Mouse (Mus musculus) layer of hippocampus, adult 2 months (tissue): ENCODE measurements around the gene Pcdh9. TPM values are rescaled to one million over a fixed set of nuclear protein-coding genes. Genes with fewer than 3 reads are reported as not detected.
A peak's percentile ranks its signal among the peaks of the same experiment; 100 is the strongest.

Source experiments
- DNase-seq, 2 experiments: peaks; one replicate each; pipeline ENCODE4 v3.0.0; 2022; ENCODE audit warnings: low spot score in 2 of 2
- H3K27ac ChIP-seq: fragments of 200-600 bp; 2 replicates; pipeline ENCODE4 v1.8.1; 2022
- H3K4me3 ChIP-seq: fragments of 200-600 bp; 2 replicates; pipeline ENCODE4 v1.8.1; 2022; ENCODE audit warnings: mild to moderate bottlenecking
- CTCF ChIP-seq: fragments of 200-600 bp; conservative IDR thresholded peaks from 2 replicates; pipeline ENCODE4 v1.8.1; 2022; ENCODE audit warnings: antibody characterized with exemption, mild to moderate bottlenecking, moderate library complexity
- total RNA-seq, 2 experiments: library from RNA; stranded (reverse); gene quantifications; 2 replicates each; pipeline ENCODE4 v1.2.3; 2021

Gene Pcdh9
- total RNA-seq, 2 experiments from 2014 or later = 175 to 180 TPM

DNA sequence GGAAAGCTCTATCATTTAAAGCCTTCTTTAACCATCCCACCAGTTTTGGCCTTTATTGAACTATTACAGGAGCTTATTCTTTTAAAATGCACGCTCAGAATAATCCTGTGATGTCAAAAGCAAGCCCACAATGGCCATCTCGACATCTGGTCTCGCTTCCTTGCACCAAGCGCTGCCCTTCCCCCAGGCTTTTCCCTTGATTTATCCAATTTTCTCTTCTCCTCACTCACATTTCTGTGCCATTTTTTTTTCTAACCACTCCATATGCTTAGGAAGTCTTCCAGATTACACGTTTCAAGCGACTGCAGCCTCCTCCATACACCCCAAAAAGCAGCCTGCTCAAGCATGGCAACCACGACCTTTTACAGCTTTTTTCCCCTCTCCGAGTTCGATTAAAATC lies 269.3 kb downstream of the Pcdh9 start:
- Histone ChIP-seq H3K4me3 (peak overlapping the region; percentile 3; the same call in 1 of the 2 replicates), H3K27ac (peak overlapping the region; percentile 77)

DNA sequence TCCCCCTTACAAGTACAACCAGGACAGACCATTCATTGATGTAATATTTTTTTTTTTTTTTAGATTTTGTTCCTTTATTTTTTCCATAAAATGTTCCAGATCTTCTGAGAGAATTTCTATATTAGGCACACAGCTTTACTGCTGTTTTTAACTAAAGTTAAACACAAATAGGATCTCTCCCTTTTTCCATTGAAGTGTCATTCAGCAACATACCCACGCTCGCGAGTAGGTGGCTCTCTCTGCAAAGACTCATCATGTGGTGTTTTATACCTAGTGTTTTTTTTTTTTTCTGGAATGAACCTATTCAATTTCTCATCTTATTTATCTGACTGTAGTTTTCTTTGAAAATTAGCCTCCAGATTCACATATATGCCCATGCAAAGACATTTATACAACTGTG lies 282.9 kb downstream of the Pcdh9 start:
- Histone ChIP-seq H3K4me3 (no peak overlapping the region), H3K27ac (peak overlapping the region; percentile 6)
- DNase-seq = no peak
- no peak; the same call in 1 of the 2 replicates for TF ChIP-seq CTCF

More for the DNA sequence above, 269.3 kb downstream of the Pcdh9 start:
- peak; percentile 39 to 42 for DNase-seq
- no peak for TF ChIP-seq CTCF

- TF ChIP-seq CTCF = no peak
- Histone ChIP-seq H3K4me3 (peak overlapping the region; percentile 28; the same call in 1 of the 2 replicates), H3K27ac (peak overlapping the region; percentile 91)
- DNase-seq = peak; percentile 26 to 61
Measured at GRCm38 (mm10) chr14:93599997-93600396, 290.5 kb downstream of the Pcdh9 start.

DNA sequence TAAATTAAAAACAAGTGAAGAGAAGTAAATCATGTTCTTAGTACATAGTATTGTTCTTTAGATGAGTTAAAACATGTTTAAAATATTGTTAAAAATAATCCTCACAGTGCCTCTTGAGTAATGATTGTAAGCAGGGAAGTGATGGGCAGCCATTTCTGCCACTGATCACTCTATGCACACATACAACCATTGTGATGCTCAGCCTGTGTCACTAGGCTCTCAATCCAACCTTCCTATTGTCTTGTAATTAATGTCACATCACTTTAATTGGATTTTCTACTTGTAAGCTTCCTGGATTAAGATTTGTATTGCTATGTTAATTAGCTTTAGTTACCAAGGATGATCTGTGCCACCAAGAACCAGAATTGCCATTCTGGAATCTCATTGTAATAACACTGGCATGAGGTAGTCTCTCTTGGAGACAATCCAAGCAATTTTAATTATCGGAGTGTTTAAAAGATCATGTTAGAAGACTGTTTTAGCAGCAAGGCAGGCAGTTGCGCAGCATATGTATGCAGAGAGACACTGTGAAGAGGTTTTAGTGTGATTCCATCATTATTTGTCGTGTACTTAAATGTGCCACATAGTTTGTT lies 305.0 kb downstream of the Pcdh9 start:
- DNase-seq = no peak
- Histone ChIP-seq H3K4me3 (no peak overlapping the region), H3K27ac (no peak overlapping the region)
- TF ChIP-seq CTCF = no peak

GRCm38 (mm10) chr14:93564361-93564760 lies 326.1 kb downstream of the Pcdh9 start:
- no peak overlapping the region for H3K27ac ChIP-seq
- no peak overlapping the region for H3K4me3 ChIP-seq
- no peak for TF ChIP-seq CTCF
- no peak for DNase-seq

- TF ChIP-seq CTCF = no peak
- Histone ChIP-seq H3K27ac (no peak overlapping the region), H3K4me3 (no peak overlapping the region)
- no peak for DNase-seq
Measured at GRCm38 (mm10) chr14:93561577-93561976, 328.9 kb downstream of the Pcdh9 start.

DNA sequence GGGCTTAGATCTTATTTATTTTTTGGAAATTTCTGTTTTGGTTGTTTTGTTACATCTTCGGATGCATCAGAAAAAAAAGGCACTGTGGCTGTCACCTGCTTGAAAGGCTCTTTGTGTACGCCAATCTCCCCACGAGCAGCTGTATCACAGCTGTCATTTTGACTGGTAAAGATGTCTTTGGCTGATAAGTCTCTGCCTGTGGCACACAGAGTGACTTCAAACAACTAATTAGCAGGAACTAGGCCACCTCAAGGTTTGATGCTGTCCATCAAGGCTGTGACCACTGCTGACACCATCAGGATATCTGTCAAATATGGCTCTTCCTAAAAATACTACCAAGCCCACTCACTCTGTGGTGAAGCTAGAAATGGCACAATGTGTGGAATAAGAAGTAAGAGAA lies 336.7 kb downstream of the Pcdh9 start:
- TF ChIP-seq CTCF = no peak

DNA sequence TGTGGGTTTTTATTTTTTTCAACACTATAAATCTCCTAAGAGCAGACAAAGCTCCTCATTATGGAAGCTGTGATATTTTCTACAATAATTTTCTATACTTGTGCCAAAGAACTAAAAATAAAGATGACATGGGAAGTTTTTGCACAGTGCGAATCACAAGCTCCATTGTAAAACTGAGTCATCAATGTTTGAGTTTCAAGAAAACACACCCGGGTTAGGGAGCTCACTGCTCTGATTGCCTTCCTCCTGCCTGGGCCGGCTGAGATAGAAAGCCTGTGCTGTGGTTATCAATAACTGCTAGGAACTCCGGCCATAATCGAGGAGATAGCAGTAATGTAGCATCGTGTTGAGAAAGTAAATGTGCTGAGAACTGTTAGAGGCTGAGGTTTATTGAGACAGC lies 344.9 kb downstream of the Pcdh9 start:
- no peak for TF ChIP-seq CTCF
- Histone ChIP-seq H3K4me3 (no peak overlapping the region), H3K27ac (peak overlapping the region; percentile 85)
- no peak for DNase-seq

More for the DNA sequence above, 336.7 kb downstream of the Pcdh9 start:
- Histone ChIP-seq H3K4me3 (no peak overlapping the region), H3K27ac (no peak overlapping the region)
- DNase-seq = no peak

DNA sequence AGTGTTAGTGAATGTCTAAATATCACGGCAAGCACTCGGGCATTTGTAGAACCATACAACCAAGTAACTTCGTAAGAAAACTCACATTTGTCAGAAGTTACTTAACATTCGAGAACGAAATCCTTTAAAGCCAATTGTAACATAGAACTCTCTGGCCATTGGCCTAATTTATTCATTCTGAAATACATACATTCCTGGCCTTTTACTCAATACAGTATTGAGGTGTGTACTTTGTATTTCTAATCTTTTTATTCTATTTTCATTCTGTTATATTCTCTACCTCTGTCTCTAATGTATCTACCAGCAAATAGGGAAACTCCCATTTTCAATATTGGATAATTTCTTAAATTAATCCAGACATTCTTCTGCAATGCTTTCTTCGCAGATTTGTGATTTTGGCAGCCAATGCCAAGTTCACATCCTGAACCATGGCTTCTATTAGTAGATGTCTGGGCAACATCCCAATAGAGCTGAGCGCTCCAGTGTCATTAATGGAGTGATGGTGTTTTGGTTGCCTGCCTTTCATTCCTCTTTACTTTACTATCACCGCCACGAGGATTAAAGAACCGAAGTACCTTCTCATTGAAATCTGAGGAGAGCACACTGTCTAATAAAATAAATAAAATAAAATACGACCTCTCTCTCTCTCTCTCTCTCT lies 346.4 kb downstream of the Pcdh9 start:
- peak overlapping the region; percentile 19 for H3K4me3 ChIP-seq
- TF ChIP-seq CTCF = no peak
- peak overlapping the region; percentile 85 for H3K27ac ChIP-seq
- DNase-seq = peak; percentile 29 to 33

DNA sequence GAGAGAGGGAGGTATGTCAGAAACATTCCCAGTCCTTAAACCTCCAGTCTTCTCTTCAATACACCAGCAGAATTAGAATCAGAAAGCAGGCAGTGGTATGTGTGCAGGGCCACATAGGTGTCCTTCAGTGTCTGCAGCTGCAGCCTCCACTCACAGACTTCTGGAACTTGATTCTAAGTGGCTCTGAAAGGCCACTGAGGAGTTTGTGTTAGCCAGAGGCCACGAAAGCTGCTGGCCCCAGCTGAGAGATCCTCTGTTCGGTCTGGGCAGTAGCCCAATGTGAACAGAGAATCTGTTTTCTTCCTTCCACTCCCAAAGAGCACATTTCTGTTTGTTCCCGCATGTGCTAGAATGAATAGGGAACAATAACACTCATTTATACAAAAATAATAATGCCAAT lies 346.9 kb downstream of the Pcdh9 start:
- DNase-seq = peak; percentile 51 to 73
- H3K4me3 ChIP-seq = peak overlapping the region; percentile 19
- no peak for TF ChIP-seq CTCF
- H3K27ac ChIP-seq = peak overlapping the region; percentile 85

GRCm38 (mm10) chr14:93534928-93535327 lies 355.6 kb downstream of the Pcdh9 start:
- no peak overlapping the region for H3K4me3 ChIP-seq
- no peak for TF ChIP-seq CTCF
- no peak overlapping the region for H3K27ac ChIP-seq
- DNase-seq = no peak

DNA sequence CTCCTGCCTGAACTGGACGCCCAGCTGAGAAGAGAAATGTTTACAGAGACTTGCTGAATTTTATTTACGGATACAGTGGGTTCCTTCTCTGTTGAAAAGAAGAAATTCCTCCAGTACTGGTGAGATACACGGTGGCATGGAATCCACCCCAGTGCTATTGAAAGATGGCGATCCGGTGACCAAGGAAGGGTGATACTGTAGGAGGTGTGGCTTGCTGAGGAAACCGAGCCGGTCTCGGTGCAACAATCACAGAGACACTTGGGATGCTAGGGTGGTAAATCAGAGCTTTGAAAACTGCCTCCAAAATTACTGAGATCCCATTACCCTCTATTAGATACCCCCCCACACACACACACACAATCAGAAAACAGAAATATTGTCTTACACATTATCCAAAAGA lies 367.0 kb downstream of the Pcdh9 start:
- DNase-seq = no peak
- TF ChIP-seq CTCF = no peak
- H3K27ac ChIP-seq = no peak overlapping the region; the same call in 1 of the 2 replicates
- H3K4me3 ChIP-seq = no peak overlapping the region

DNA sequence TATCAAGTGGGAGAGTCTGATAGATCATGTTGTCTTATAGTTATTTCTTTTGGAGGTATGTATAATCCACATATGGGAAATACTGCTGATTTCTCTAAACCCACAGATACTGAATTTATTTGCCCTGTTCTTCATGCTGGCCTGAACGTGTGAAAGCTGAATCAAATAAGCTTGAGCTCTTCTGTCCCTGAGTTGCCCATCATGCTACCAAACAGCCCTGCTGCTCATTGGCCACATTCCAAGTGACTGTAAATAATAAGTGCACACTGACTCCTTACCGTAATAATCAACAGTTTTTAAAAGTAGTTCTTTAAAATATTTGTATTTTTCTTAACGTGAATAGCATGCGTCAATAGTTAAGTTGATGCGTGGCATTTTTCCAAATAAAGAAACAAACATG lies 370.3 kb downstream of the Pcdh9 start:
- H3K4me3 ChIP-seq = no peak overlapping the region
- DNase-seq = no peak
- TF ChIP-seq CTCF = no peak
- H3K27ac ChIP-seq = no peak overlapping the region

- no peak overlapping the region for H3K27ac ChIP-seq
- no peak for TF ChIP-seq CTCF
Measured at GRCm38 (mm10) chr14:93516679-93517078, 373.8 kb downstream of the Pcdh9 start.

More at GRCm38 (mm10) chr14:93516679-93517078, 373.8 kb downstream of the Pcdh9 start:
- no peak for DNase-seq
- H3K4me3 ChIP-seq = no peak overlapping the region
